Mouse (Mus musculus): ENCODE measurements at regions not wholly inside any gene's neighbourhood (a gene's known extent, or its start where the extent isn't known, plus 50 kb on each side); places are given as distances from the start of the nearest gene placed in this dataset.

DNA sequence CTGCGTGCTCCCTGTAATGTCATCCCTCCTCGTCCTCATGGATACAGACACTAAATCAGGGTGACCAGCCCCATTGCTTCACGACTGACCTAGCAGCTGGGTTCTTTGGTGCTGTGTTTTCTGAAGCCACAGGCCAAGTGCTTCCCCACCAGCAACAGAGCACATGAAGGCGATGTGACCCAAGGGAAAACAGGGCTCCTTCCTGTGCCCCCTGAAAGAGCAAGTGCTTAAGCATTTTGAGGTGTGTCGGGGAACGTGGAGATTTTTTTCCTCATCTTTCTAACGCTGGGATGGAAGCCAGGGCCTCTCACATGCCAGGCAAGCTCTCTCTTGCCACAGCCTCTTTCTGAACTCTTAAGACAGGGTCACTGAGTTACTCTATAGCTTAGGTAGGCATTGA is 87.3 kb upstream of the Zfp618 start:
- TF ChIP-seq CTCF (IDR thresholded peaks at IDR 0.05; ENCODE audit: control insufficient read depth, insufficient read depth, low read length) (no peak), POLR2A (IDR thresholded peaks at IDR 0.05; ENCODE audit: borderline replicate concordance, control insufficient read depth, low read depth, low read length) (no peak)

Measured in bone marrow, adult 2 months (tissue).